Mouse (Mus musculus): ENCODE measurements at regions not wholly inside any gene's neighbourhood (a gene's known extent, or its start where the extent isn't known, plus 50 kb on each side); places are given as distances from the start of the nearest gene placed in this dataset.

GRCm38 (mm10) chr14:73878267-73878666, 217.2 kb downstream of the Gm21750 start:
- TF ChIP-seq POLR2A (IDR thresholded peaks at IDR 0.05; ENCODE audit: borderline replicate concordance, low read depth, low read length) (no peak), CTCF (IDR thresholded peaks at IDR 0.05; ENCODE audit: low read depth, low read length) (no peak)

Data from bone marrow macrophage, adult 2 months (primary cell).